Mouse (Mus musculus): ENCODE measurements around the gene Chrne. TPM values are rescaled to one million over a fixed set of nuclear protein-coding genes. Genes with fewer than 3 reads are reported as not detected.

Gene Chrne
- not detected for total RNA-seq (2021)

- intact Hi-C loops (cut with DNase I), result no loop called here
- DNase-seq (ENCODE audit: low spot score in 2 of 2), result no peak
Observed at GRCm38 (mm10) chr11:70619101-70619500, at the start of gene Chrne. Gene Chrne (minus strand): TSS chr11:70619216.

- peak in 1 of 2 experiments; percentile 85 for DNase-seq (ENCODE audit: low spot score in 2 of 2)
- intact Hi-C loops (cut with DNase I), result loop anchor here (2.0 kb wide), 1 partner anchor 14 kb away; the partner anchor contains the start of gene Pfn1
Observed at GRCm38 (mm10) chr11:70668335-70668770, 49.3 kb upstream of the Chrne start.

- DNase-seq (ENCODE audit: low spot score in 2 of 2), result no peak
- intact Hi-C loops (cut with DNase I), result loop anchor here (2.0 kb wide), 1 partner anchor 13 kb away; the partner anchor contains the start of gene Pfn1
Observed at GRCm38 (mm10) chr11:70667271-70668150, 48.5 kb upstream of the Chrne start.

GRCm38 (mm10) chr11:70666687-70667086 lies 47.7 kb upstream of the Chrne start:
- no peak for DNase-seq (ENCODE audit: low spot score in 2 of 2)
- intact Hi-C loops (cut with DNase I), result no loop called here

GRCm38 (mm10) chr11:70664741-70665140 lies 45.7 kb upstream of the Chrne start:
- intact Hi-C loops (cut with DNase I), result no loop called here
- DNase-seq (ENCODE audit: low spot score in 2 of 2), result no peak

- no peak for DNase-seq (ENCODE audit: low spot score in 2 of 2)
- intact Hi-C loops (cut with DNase I), result no loop called here
Observed at GRCm38 (mm10) chr11:70663957-70664356, 44.9 kb upstream of the Chrne start.

GRCm38 (mm10) chr11:70663101-70663500 lies 44.1 kb upstream of the Chrne start:
- DNase-seq (ENCODE audit: low spot score in 2 of 2), result no peak
- intact Hi-C loops (cut with DNase I), result no loop called here

GRCm38 (mm10) chr11:70660571-70660970 lies 41.6 kb upstream of the Chrne start:
- intact Hi-C loops (cut with DNase I), result no loop called here
- DNase-seq (ENCODE audit: low spot score in 2 of 2), result no peak

- intact Hi-C loops (cut with DNase I), result no loop called here
- DNase-seq (ENCODE audit: low spot score in 2 of 2), result no peak
Observed at GRCm38 (mm10) chr11:70658942-70659341, 39.9 kb upstream of the Chrne start.

GRCm38 (mm10) chr11:70658521-70658920 lies 39.5 kb upstream of the Chrne start:
- intact Hi-C loops (cut with DNase I), result no loop called here
- DNase-seq (ENCODE audit: low spot score in 2 of 2), result no peak

- no peak for DNase-seq (ENCODE audit: low spot score in 2 of 2)
- intact Hi-C loops (cut with DNase I), result no loop called here
Observed at GRCm38 (mm10) chr11:70657991-70658390, 39.0 kb upstream of the Chrne start.

GRCm38 (mm10) chr11:70657573-70657972 lies 38.6 kb upstream of the Chrne start:
- DNase-seq (ENCODE audit: low spot score in 2 of 2), result no peak
- intact Hi-C loops (cut with DNase I), result no loop called here

GRCm38 (mm10) chr11:70656964-70657363 lies 37.9 kb upstream of the Chrne start, which contains the start of gene Eno3:
Gene Eno3 (plus strand): TSS chr11:70657202.
- intact Hi-C loops (cut with DNase I), result no loop called here
- no peak for DNase-seq (ENCODE audit: low spot score in 2 of 2)

- intact Hi-C loops (cut with DNase I), result no loop called here
- DNase-seq (ENCODE audit: low spot score in 2 of 2), result no peak
Observed at GRCm38 (mm10) chr11:70656456-70656927, 37.5 kb upstream of the Chrne start.

GRCm38 (mm10) chr11:70655571-70656455 lies 36.8 kb upstream of the Chrne start:
- no peak for DNase-seq (ENCODE audit: low spot score in 2 of 2)
- intact Hi-C loops (cut with DNase I), result loop anchor here (2.0 kb wide), 1 partner anchor 13 kb away; the partner anchor contains the start of gene Spag7

GRCm38 (mm10) chr11:70654923-70655570 lies 36.0 kb upstream of the Chrne start:
- intact Hi-C loops (cut with DNase I), result loop anchor here (2.0 kb wide), 1 partner anchor 14 kb away; the partner anchor contains the start of gene Spag7
- peak; percentile 75 to 82 for DNase-seq (ENCODE audit: low spot score in 2 of 2)

GRCm38 (mm10) chr11:70654198-70654922 lies 35.3 kb upstream of the Chrne start, which contains the start of gene Pfn1:
Gene Pfn1 (minus strand): TSS chr11:70654644.
- intact Hi-C loops (cut with DNase I), result loop anchor here (2.0 kb wide), 1 partner anchor 14 kb away; the partner anchor contains the start of gene Spag7

More at GRCm38 (mm10) chr11:70654198-70654922, 35.3 kb upstream of the Chrne start, which contains the start of gene Pfn1:
- peak; percentile 64 to 73 for DNase-seq (ENCODE audit: low spot score in 2 of 2)

Measured in left cerebral cortex, postnatal 36 days (tissue).